Mouse (Mus musculus) midbrain, embryonic 10.5 days (tissue): Measurements from ENCODE around the gene 1700025C18Rik. TPM values are rescaled to one million over a fixed set of nuclear protein-coding genes. Genes with fewer than 3 reads are reported as not detected.

Experiments used
- polyA plus RNA-seq: library from polyadenylated mRNA; unstranded; fragments of >200 nt; fragmentation: Nextera tagmentation; extraction: Ambion mirVana; gene quantifications from 2 replicates; pipeline ENCODE4 v1.2.1, GENCODE M21; 2016

Gene 1700025C18Rik
- polyA plus RNA-seq, 1 experiment from 2014 or later = not detected

Other genes starting within 250 kb of the 1700025C18Rik start
- 67.9 and 86.2 TPM in 2 replicates for gene Pltp, start 233.0 kb downstream of the 1700025C18Rik start, polyA plus RNA-seq
- 73.8 and 93.8 TPM in 2 replicates for gene Pcif1, start 211.4 kb downstream of the 1700025C18Rik start, polyA plus RNA-seq
- gene Zfp335, start 179.0 kb downstream of the 1700025C18Rik start, polyA plus RNA-seq = 14.1 and 17.1 TPM in 2 replicates
- gene Mmp9, start 150.0 kb downstream of the 1700025C18Rik start, polyA plus RNA-seq = 0.39 and 0.97 TPM in 2 replicates
- gene Slc12a5, start 129.9 kb downstream of the 1700025C18Rik start, polyA plus RNA-seq = 0.99 and 2.1 TPM in 2 replicates
- gene Ncoa5, start 55.9 kb downstream of the 1700025C18Rik start, polyA plus RNA-seq = 95.1 and 109 TPM in 2 replicates
- gene Cd40, start 35.1 kb downstream of the 1700025C18Rik start, polyA plus RNA-seq = 6.4 and 8.1 TPM in 2 replicates
- gene Cdh22, start 144.1 kb upstream of the 1700025C18Rik start, polyA plus RNA-seq = 3.9 and 7.1 TPM in 2 replicates
- gene Slc35c2, start 197.1 kb upstream of the 1700025C18Rik start, polyA plus RNA-seq = 72.8 and 73.0 TPM in 2 replicates
- 81.7 and 90.0 TPM in 2 replicates for gene Elmo2, start 235.7 kb upstream of the 1700025C18Rik start, polyA plus RNA-seq